Mouse (Mus musculus) left cerebral cortex, postnatal 10 days (tissue): ENCODE results near the gene Gm6657. TPM values are rescaled to one million over a fixed set of nuclear protein-coding genes. Genes with fewer than 3 reads are reported as not detected.

Experiments used
- DNase-seq, 2 experiments: peaks; one replicate each; pipeline ENCODE4 v3.0.0; 2021 to 2022; ENCODE audit warnings: low spot score in 2 of 2, mixed read lengths in 1 of 2; ENCODE audit errors: extremely low spot score in 1 of 2
- intact Hi-C: fragments of 180-260 bp; cut with DNase I; formaldehyde crosslinking; loops from one replicate; pipeline ENCODE4 v1.15.1; 2025
- total RNA-seq, 2 experiments: library from RNA; stranded (reverse); gene quantifications; 2 replicates each; pipeline ENCODE4 v1.2.3; 2021

The Gm6657 gene
- total RNA-seq = not detected

- intact Hi-C loops = no loop called here
- no peak for DNase-seq
Observed at GRCm38 (mm10) chr12:78193942-78194341, at the start of gene Gm6657. Gene Gm6657 (plus strand): TSS chr12:78194242.

GRCm38 (mm10) chr12:78153308-78154002 is 40.6 kb upstream of the Gm6657 start:
- intact Hi-C loops = no loop called here
- peak in 1 of 2 experiments; percentile 7 for DNase-seq

- intact Hi-C loops = no loop called here
- DNase-seq = no peak
Observed at GRCm38 (mm10) chr12:78170178-78170577, 23.9 kb upstream of the Gm6657 start.

- intact Hi-C loops = no loop called here
- no peak for DNase-seq
Observed at GRCm38 (mm10) chr12:78173945-78174344, 20.1 kb upstream of the Gm6657 start.

GRCm38 (mm10) chr12:78174671-78175070 is 19.4 kb upstream of the Gm6657 start:
- DNase-seq = no peak

GRCm38 (mm10) chr12:78181452-78181851 is 12.6 kb upstream of the Gm6657 start:
- DNase-seq = no peak
- intact Hi-C loops = no loop called here

More at GRCm38 (mm10) chr12:78174671-78175070, 19.4 kb upstream of the Gm6657 start:
- intact Hi-C loops = no loop called here

- intact Hi-C loops = no loop called here
- DNase-seq = no peak
Observed at GRCm38 (mm10) chr12:78195368-78195767, 1.3 kb downstream of the Gm6657 start.

- intact Hi-C loops = no loop called here
- no peak for DNase-seq
Observed at GRCm38 (mm10) chr12:78203646-78204045, 9.6 kb downstream of the Gm6657 start.

- intact Hi-C loops = no loop called here
- peak; percentile 38 to 55 for DNase-seq
Observed at GRCm38 (mm10) chr12:78205915-78206570, 12.0 kb downstream of the Gm6657 start.

- intact Hi-C loops = no loop called here
- no peak for DNase-seq
Observed at GRCm38 (mm10) chr12:78206571-78206960, 12.5 kb downstream of the Gm6657 start.

GRCm38 (mm10) chr12:78209856-78210255 is 15.8 kb downstream of the Gm6657 start:
- intact Hi-C loops = no loop called here
- DNase-seq = no peak

- intact Hi-C loops = no loop called here
- no peak for DNase-seq
Observed at GRCm38 (mm10) chr12:78215490-78215889, 21.4 kb downstream of the Gm6657 start.

- no peak for DNase-seq
- intact Hi-C loops = no loop called here
Observed at GRCm38 (mm10) chr12:78219191-78219825, 25.3 kb downstream of the Gm6657 start.

- peak; percentile 91 to 95 for DNase-seq
- intact Hi-C loops = loop anchor here (10.0 kb wide), 1 partner anchor 131 kb away; no protein-coding TSS in a partner anchor
Observed at GRCm38 (mm10) chr12:78225707-78226518, 31.9 kb downstream of the Gm6657 start, which contains the start of gene Gphn. Gene Gphn (plus strand): TSS chr12:78226379.

- peak; percentile 79 to 94 for DNase-seq
- intact Hi-C loops = loop anchor here (10.0 kb wide), 1 partner anchor 132 kb away; no protein-coding TSS in a partner anchor
Observed at GRCm38 (mm10) chr12:78226519-78226875, 32.5 kb downstream of the Gm6657 start.

- intact Hi-C loops = loop anchor here (10.0 kb wide), 1 partner anchor 132 kb away; no protein-coding TSS in a partner anchor
- DNase-seq = peak in 1 of 2 experiments; percentile 67
Observed at GRCm38 (mm10) chr12:78227021-78227932, 33.2 kb downstream of the Gm6657 start.

- intact Hi-C loops = loop anchor here (10.0 kb wide), 1 partner anchor 133 kb away; no protein-coding TSS in a partner anchor
- DNase-seq = no peak
Observed at GRCm38 (mm10) chr12:78228139-78228538, 34.1 kb downstream of the Gm6657 start.

GRCm38 (mm10) chr12:78232560-78232959 is 38.5 kb downstream of the Gm6657 start:
- intact Hi-C loops = no loop called here
- DNase-seq = no peak
